Mouse (Mus musculus): ENCODE measurements at regions not wholly inside any gene's neighbourhood (a gene's known extent, or its start where the extent isn't known, plus 50 kb on each side); places are given as distances from the start of the nearest gene placed in this dataset.

GRCm38 (mm10) chr8:24294565-24294964, 431.1 kb downstream of the Adam3 start:
- no peak for ATAC-seq (replicated peaks; ENCODE audit: low read depth, poor library complexity, severe bottlenecking)

- no peak for ATAC-seq (replicated peaks; ENCODE audit: low read depth, poor library complexity, severe bottlenecking)
These were observed 437.8 kb downstream of the Adam3 start for GRCm38 (mm10) chr8:24287861-24288260.

GRCm38 (mm10) chr8:24284966-24285365, 440.7 kb downstream of the Adam3 start:
- no peak for ATAC-seq (replicated peaks; ENCODE audit: low read depth, poor library complexity, severe bottlenecking)

GRCm38 (mm10) chr8:24283901-24284405, 441.7 kb downstream of the Adam3 start:
- no peak for ATAC-seq (replicated peaks; ENCODE audit: low read depth, poor library complexity, severe bottlenecking)

- no peak for ATAC-seq (replicated peaks; ENCODE audit: low read depth, poor library complexity, severe bottlenecking)
These were observed 445.4 kb downstream of the Adam3 start for GRCm38 (mm10) chr8:24280296-24280695.

- no peak for ATAC-seq (replicated peaks; ENCODE audit: low read depth, poor library complexity, severe bottlenecking)
These were observed 447.3 kb downstream of the Adam3 start for GRCm38 (mm10) chr8:24278391-24278790.

GRCm38 (mm10) chr8:24261359-24261758, 464.3 kb downstream of the Adam3 start:
- no peak for ATAC-seq (replicated peaks; ENCODE audit: low read depth, poor library complexity, severe bottlenecking)

- no peak for ATAC-seq (replicated peaks; ENCODE audit: low read depth, poor library complexity, severe bottlenecking)
These were observed 467.0 kb downstream of the Adam3 start for GRCm38 (mm10) chr8:24258622-24259021.

GRCm38 (mm10) chr8:24242211-24242610, 483.4 kb downstream of the Adam3 start:
- ATAC-seq (replicated peaks; ENCODE audit: low read depth, poor library complexity, severe bottlenecking), result no peak

GRCm38 (mm10) chr8:24240211-24240983, 485.3 kb downstream of the Adam3 start:
- ATAC-seq (replicated peaks; ENCODE audit: low read depth, poor library complexity, severe bottlenecking), result no peak

GRCm38 (mm10) chr8:24234981-24235380, 490.7 kb downstream of the Adam3 start:
- no peak for ATAC-seq (replicated peaks; ENCODE audit: low read depth, poor library complexity, severe bottlenecking)

- ATAC-seq (replicated peaks; ENCODE audit: low read depth, poor library complexity, severe bottlenecking), result no peak
These were observed 497.5 kb downstream of the Adam3 start for GRCm38 (mm10) chr8:24228148-24228547.

GRCm38 (mm10) chr8:24227331-24228072, 498.1 kb downstream of the Adam3 start:
- ATAC-seq (replicated peaks; ENCODE audit: low read depth, poor library complexity, severe bottlenecking), result no peak

GRCm38 (mm10) chr8:24220222-24220621, 505.4 kb downstream of the Adam3 start:
- ATAC-seq (replicated peaks; ENCODE audit: low read depth, poor library complexity, severe bottlenecking), result no peak

- no peak for ATAC-seq (replicated peaks; ENCODE audit: low read depth, poor library complexity, severe bottlenecking)
These were observed 509.0 kb downstream of the Adam3 start for GRCm38 (mm10) chr8:24216655-24217054.

- no peak for ATAC-seq (replicated peaks; ENCODE audit: low read depth, poor library complexity, severe bottlenecking)
These were observed 510.0 kb downstream of the Adam3 start for GRCm38 (mm10) chr8:24215510-24216138.

- ATAC-seq (replicated peaks; ENCODE audit: low read depth, poor library complexity, severe bottlenecking), result no peak
These were observed 511.3 kb downstream of the Adam3 start for GRCm38 (mm10) chr8:24214315-24214714.

GRCm38 (mm10) chr8:24212216-24213200, 513.1 kb downstream of the Adam3 start:
- no peak for ATAC-seq (replicated peaks; ENCODE audit: low read depth, poor library complexity, severe bottlenecking)

- no peak for ATAC-seq (replicated peaks; ENCODE audit: low read depth, poor library complexity, severe bottlenecking)
These were observed 514.6 kb downstream of the Adam3 start for GRCm38 (mm10) chr8:24211091-24211490.

All from common myeloid progenitor, adult 5-6 weeks (primary cell).